Mouse (Mus musculus): ENCODE data around the gene Ak8. TPM values are rescaled to one million over a fixed set of nuclear protein-coding genes. Genes with fewer than 3 reads are reported as not detected.

The Ak8 gene
- polyA plus RNA-seq (2012; rRNA removed): 1.2 TPM in 2 replicates

DNA sequence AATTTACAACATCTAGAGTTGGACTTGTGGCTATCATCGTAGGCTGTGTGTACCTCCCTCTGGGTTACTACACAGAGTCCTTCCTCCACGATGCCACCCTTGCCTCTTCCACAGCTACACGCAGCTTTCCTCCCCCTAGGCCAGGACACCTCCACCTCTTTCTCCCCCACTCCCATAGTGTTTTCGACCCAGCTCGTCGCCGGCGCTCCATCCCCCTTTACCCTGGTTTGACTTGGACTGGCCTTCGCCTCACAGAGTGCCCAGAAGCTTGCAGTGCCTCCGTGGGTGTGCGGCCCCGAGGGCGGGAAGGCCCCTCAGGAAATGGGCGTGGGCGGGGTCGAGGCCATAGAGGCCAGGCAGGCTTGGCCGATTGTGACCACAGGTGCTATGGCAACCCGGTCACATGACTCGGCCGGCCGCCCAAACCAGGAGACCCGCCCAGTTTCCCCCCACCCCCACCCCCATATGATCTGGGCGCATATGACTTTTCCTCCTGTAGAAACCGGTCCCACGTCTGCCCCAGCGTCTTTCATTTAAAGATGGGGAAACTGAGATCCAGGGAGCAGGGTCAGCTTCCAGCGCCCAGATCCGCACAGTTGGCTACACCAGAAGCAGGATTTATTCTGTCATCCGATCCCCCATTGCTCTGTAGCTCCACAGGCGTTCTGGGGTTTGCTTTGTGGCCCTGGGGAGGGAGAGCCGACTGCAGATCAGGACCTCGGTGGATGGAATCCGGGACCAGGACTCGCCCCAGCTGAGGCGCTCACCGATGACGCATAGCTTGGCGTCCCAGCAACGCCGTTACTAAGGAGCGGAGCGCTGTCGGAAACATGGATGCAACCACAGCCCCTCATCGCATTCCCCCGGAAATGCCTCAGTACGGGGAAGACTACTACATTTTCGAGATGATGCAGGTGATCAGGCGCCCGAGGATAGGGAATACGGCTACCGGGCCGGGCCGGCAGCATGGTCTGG is at the start of gene Ak8, which contains the start of gene Spaca9:
Gene Ak8, plus strand, starts transcription at position 804 of the 975 bp plus-strand sequence.
Gene Spaca9, minus strand, starts transcription at position 367 of the 975 bp plus-strand sequence.

GRCm38 (mm10) chr2:28840222-28840951 is 140.4 kb downstream of the Ak8 start, which contains the start of the genes Gtf3c4 and Ddx31:
Gene Gtf3c4 (minus strand): TSS chr2:28840360.
Gene Ddx31 (plus strand): TSS chr2:28840406.

Other genes starting within 250 kb of the Ak8 start
- 1.5 and 2.2 TPM in 2 replicates for gene 1700007K13Rik, start 233.8 kb upstream of the Ak8 start, polyA plus RNA-seq (2012; rRNA removed)
- 49.6 and 51.9 TPM in 2 replicates for gene Mrps2, start 232.1 kb upstream of the Ak8 start, polyA plus RNA-seq (2012; rRNA removed)
- gene Gbgt1, start 203.3 kb upstream of the Ak8 start, polyA plus RNA-seq (2012; rRNA removed): 1.2 and 1.9 TPM in 2 replicates
- 0.28 and 0.93 TPM in 2 replicates for gene Gm10134, start 194.1 kb upstream of the Ak8 start, polyA plus RNA-seq (2012; rRNA removed)
- 166 TPM in 2 replicates for gene Ralgds, start 187.0 kb upstream of the Ak8 start, polyA plus RNA-seq (2012; rRNA removed)
- gene Cel, start 136.8 kb upstream of the Ak8 start, polyA plus RNA-seq (2012; rRNA removed): 0.05 and 0.06 TPM in 2 replicates
- gene Gtf3c5, start 116.4 kb upstream of the Ak8 start, polyA plus RNA-seq (2012; rRNA removed): 48.4 and 52.5 TPM in 2 replicates
- 0.12 and 0.18 TPM in 2 replicates for gene Gfi1b, start 78.2 kb upstream of the Ak8 start, polyA plus RNA-seq (2012; rRNA removed)
- 31.2 and 34.3 TPM in 2 replicates for gene Tsc1, start 58.9 kb upstream of the Ak8 start, polyA plus RNA-seq (2012; rRNA removed)
- 1.8 and 2.3 TPM in 2 replicates for gene Spaca9, start 437 bp upstream of the Ak8 start, polyA plus RNA-seq (2012; rRNA removed)
- gene Gtf3c4, start 140.2 kb downstream of the Ak8 start, polyA plus RNA-seq (2012; rRNA removed): 22.7 and 22.8 TPM in 2 replicates
- gene Ddx31, start 140.2 kb downstream of the Ak8 start, polyA plus RNA-seq (2012; rRNA removed): 13.1 and 13.7 TPM in 2 replicates
- gene Barhl1, start 216.5 kb downstream of the Ak8 start, polyA plus RNA-seq (2012; rRNA removed): 21.3 and 31.6 TPM in 2 replicates

Measured in central nervous system, embryonic 14 days (tissue).